In the genomic region with DNA sequence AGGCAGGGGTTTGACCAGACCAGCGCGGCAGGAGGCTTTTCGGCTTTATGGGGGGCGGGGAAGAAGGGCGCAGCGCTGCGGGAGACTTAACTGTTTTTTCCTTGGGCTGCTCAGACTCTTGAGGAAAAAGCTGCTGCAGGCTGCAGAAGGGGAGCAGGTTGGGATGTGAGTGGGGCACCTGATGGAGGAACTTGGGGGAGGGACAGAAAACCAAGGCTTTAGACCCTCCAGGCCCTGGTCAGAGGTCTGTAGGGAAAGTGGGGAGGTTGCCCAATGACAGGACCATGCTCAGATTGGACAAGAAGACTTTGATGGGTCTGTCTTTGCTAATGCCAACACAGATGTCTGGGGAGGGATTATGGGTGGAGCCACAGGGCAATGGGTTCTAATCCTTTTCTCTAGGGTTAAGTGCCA, we compare ENCODE assay signal across 9 mouse cellular contexts. TPM values are rescaled to one million over a fixed set of nuclear protein-coding genes. Genes with fewer than 3 reads are reported as not detected.
DNase-seq lines count a peak whose midpoint lies in the region; ATAC-seq and TF ChIP-seq lines count a peak whose summit lies in the region.
"Had no signal": no experiment of that assay in that cellular context is flagged by ENCODE, and none has a peak within 500 bp of the region (broad histone marks: within the 10 kb centered on the region; RNA-seq: fewer than 3 reads in every experiment).

No protein-coding gene starts in this region.

- H3K27me3 ChIP-seq in lung, embryonic 16.5 days (ENCODE audit: control insufficient read depth, insufficient read depth, low read depth, low read length): peaks cover 39% of the 10 kb centered on the region
- H3K27me3 ChIP-seq in forebrain, embryonic 16.5 days (replicated peaks; ENCODE audit: control insufficient read depth, insufficient read depth, low read length): peaks cover 9% of the 10 kb centered on the region

- intact Hi-C loops in left cerebral cortex, postnatal 4 days (cut with DNase I): no loop called here

- H3K9me3 ChIP-seq in lung, embryonic 16.5 days (ENCODE audit: control insufficient read depth, low read length): no peaks in the 10 kb centered on the region
- no peaks in the 10 kb centered on the region for H3K9me3 ChIP-seq in forebrain, embryonic 16.5 days (ENCODE audit: control insufficient read depth, low read length)

- 3% methylated on average over 7 of the region's 7 CpGs for WGBS in lung, embryonic 16.5 days
- 11% methylated on average over 7 of the region's 7 CpGs for WGBS in lung, adult 2 months
- WGBS in forebrain, embryonic 16.5 days: 4% methylated on average over 7 of the region's 7 CpGs
- WGBS in olfactory bulb, adult 2 months: 3% methylated on average over 7 of the region's 7 CpGs

- no peak for ATAC-seq in lung, embryonic 16.5 days (ENCODE audit: low read depth)
- ATAC-seq in forebrain, embryonic 16.5 days: no peak
- ATAC-seq in megakaryocyte progenitor cell, adult 5-6 weeks (replicated peaks; ENCODE audit: poor library complexity): no peak
- ATAC-seq in erythroid progenitor cell, adult 5-6 weeks (replicated peaks; ENCODE audit: low FRiP score, poor library complexity, severe bottlenecking): no peak

- H3K36me3 ChIP-seq in lung, embryonic 16.5 days (ENCODE audit: control insufficient read depth, insufficient read depth, low read length): no peaks in the 10 kb centered on the region
- no peaks in the 10 kb centered on the region for H3K36me3 ChIP-seq in forebrain, embryonic 16.5 days (ENCODE audit: control insufficient read depth, insufficient read depth)

- no peak for TF ChIP-seq POLR2A in lung, adult 2 months (IDR thresholded peaks at IDR 0.05; ENCODE audit: borderline replicate concordance, extremely low read depth, low read depth, low read length)
- no peak for TF ChIP-seq POLR2A in olfactory bulb, adult 2 months (IDR thresholded peaks at IDR 0.05; ENCODE audit: insufficient read depth, low read depth, low read length)

- no peak overlapping the region for H3K27ac ChIP-seq in lung, embryonic 16.5 days (ENCODE audit: low read length)
- H3K27ac ChIP-seq in forebrain, embryonic 16.5 days (ENCODE audit: low read length): no peak overlapping the region
- H3K27ac ChIP-seq in olfactory bulb, adult 2 months (ENCODE audit: insufficient read depth, low read depth, low read length): no peak overlapping the region; the same call in 1 of the 2 replicates

- no peak for DNase-seq in lung, adult 2 months
- DNase-seq in kidney, postnatal 14 days: peak; percentile 44
- DNase-seq in left cerebral cortex, postnatal 4 days: no peak

- no peak for TF ChIP-seq CTCF in lung, adult 2 months (IDR thresholded peaks at IDR 0.05; ENCODE audit: insufficient read depth, low read length)
- TF ChIP-seq CTCF in olfactory bulb, adult 2 months (IDR thresholded peaks at IDR 0.05; ENCODE audit: insufficient read depth, low read depth, low read length): no peak

- peak overlapping the region; percentile 79 for H3K4me2 ChIP-seq in lung, embryonic 16.5 days (ENCODE audit: low read depth, low read length)
- H3K4me2 ChIP-seq in forebrain, embryonic 16.5 days (ENCODE audit: low read length): peak overlapping the region; percentile 83

- peak overlapping the region; percentile 54 for H3K4me3 ChIP-seq in lung, embryonic 16.5 days (ENCODE audit: low read length)
- no peak overlapping the region for H3K4me3 ChIP-seq in lung, adult 2 months (replicated peaks; ENCODE audit: extremely low read depth, low read depth, low read length)
- H3K4me3 ChIP-seq in forebrain, embryonic 16.5 days (replicated peaks; ENCODE audit: low read length): peak overlapping the region; percentile 57
- peak overlapping the region; percentile 67 for H3K4me3 ChIP-seq in olfactory bulb, adult 2 months (ENCODE audit: insufficient read depth, low read depth, low read length)

- peak overlapping the region; percentile 64 for H3K9ac ChIP-seq in lung, embryonic 16.5 days (ENCODE audit: low read length)
- peak overlapping the region; percentile 61 for H3K9ac ChIP-seq in forebrain, embryonic 16.5 days (replicated peaks; ENCODE audit: low read depth, low read length)

- peaks cover 17% of the 10 kb centered on the region for H3K4me1 ChIP-seq in lung, embryonic 16.5 days (replicated peaks; ENCODE audit: control insufficient read depth, insufficient read depth, low read length)
- H3K4me1 ChIP-seq in lung, adult 2 months (ENCODE audit: control insufficient read depth, insufficient read depth, low read length): no peaks in the 10 kb centered on the region
- H3K4me1 ChIP-seq in forebrain, embryonic 16.5 days (replicated peaks; ENCODE audit: control insufficient read depth, insufficient read depth, low read length): peaks cover 22% of the 10 kb centered on the region
- H3K4me1 ChIP-seq in olfactory bulb, adult 2 months (ENCODE audit: control insufficient read depth, insufficient read depth, low read length): peaks cover 22% of the 10 kb centered on the region

RNA-seq across cellular contexts. Expression of gene AI854703, which starts 1.0 kb away (rescaled TPM):
- polyA plus RNA-seq in lung, embryonic 16.5 days (2015; fragmentation: Nextera tagmentation; extraction: Ambion mirVana): 0.41 and 0.57 TPM in 2 replicates
- polyA plus RNA-seq in lung, adult 2 months (2012; rRNA removed): 0.98 and 1.3 TPM in 2 replicates
- 11.7 and 17.5 TPM in 2 replicates for polyA plus RNA-seq in forebrain, embryonic 16.5 days (2015; fragmentation: Nextera tagmentation; extraction: Ambion mirVana)
- polyA plus RNA-seq in olfactory bulb, adult 2 months (2012; ENCODE audit: insufficient read depth, insufficient read length, low replicate concordance, missing spikeins): not detected in 2 replicates
- total RNA-seq in megakaryocyte progenitor cell, adult 5-6 weeks (2015): 0.07 and 0.64 TPM in 2 replicates
- 0.08 and 0.61 TPM in 2 replicates for total RNA-seq in megakaryocyte progenitor cell, adult 5-6 weeks (2017)
- total RNA-seq in left cerebral cortex, postnatal 4 days (2021): 10 to 100 TPM; 14.1 to 15.1 TPM
- total RNA-seq in erythroid progenitor cell, adult 5-6 weeks (2015; ENCODE audit: low replicate concordance): not detected in 2 replicates
- not detected in 2 replicates for total RNA-seq in erythroid progenitor cell, adult 5-6 weeks (2017; ENCODE audit: low replicate concordance)

RNA-seq across cellular contexts. Expression of gene Gimap8, which starts 19.5 kb away (rescaled TPM):
- polyA plus RNA-seq in lung, embryonic 16.5 days (2015; fragmentation: Nextera tagmentation; extraction: Ambion mirVana): 5.9 and 6.1 TPM in 2 replicates
- 11.4 and 15.2 TPM in 2 replicates for polyA plus RNA-seq in lung, adult 2 months (2012; rRNA removed)
- 0.52 and 0.56 TPM in 2 replicates for polyA plus RNA-seq in forebrain, embryonic 16.5 days (2015; fragmentation: Nextera tagmentation; extraction: Ambion mirVana)
- not detected in 2 replicates for polyA plus RNA-seq in olfactory bulb, adult 2 months (2012; ENCODE audit: insufficient read depth, insufficient read length, low replicate concordance, missing spikeins)
- 0.27 and 1.1 TPM in 2 replicates for total RNA-seq in megakaryocyte progenitor cell, adult 5-6 weeks (2015)
- total RNA-seq in megakaryocyte progenitor cell, adult 5-6 weeks (2017): 0.50 and 2.0 TPM in 2 replicates
- 1 to 10 TPM; 1.2 to 1.6 TPM for total RNA-seq in left cerebral cortex, postnatal 4 days (2021)
- 1.8 and 7.5 TPM in 2 replicates for total RNA-seq in erythroid progenitor cell, adult 5-6 weeks (2015; ENCODE audit: low replicate concordance)
- total RNA-seq in erythroid progenitor cell, adult 5-6 weeks (2017; ENCODE audit: low replicate concordance): 1.8 and 6.7 TPM in 2 replicates

RNA-seq across cellular contexts. Expression of gene Zfp775, which starts 25.7 kb away (rescaled TPM):
- polyA plus RNA-seq in lung, embryonic 16.5 days (2015; fragmentation: Nextera tagmentation; extraction: Ambion mirVana): 6.2 and 7.4 TPM in 2 replicates
- polyA plus RNA-seq in lung, adult 2 months (2012; rRNA removed): 6.7 and 7.2 TPM in 2 replicates
- polyA plus RNA-seq in forebrain, embryonic 16.5 days (2015; fragmentation: Nextera tagmentation; extraction: Ambion mirVana): 15.8 and 17.2 TPM in 2 replicates
- not detected in 2 replicates for polyA plus RNA-seq in olfactory bulb, adult 2 months (2012; ENCODE audit: insufficient read depth, insufficient read length, low replicate concordance, missing spikeins)
- 0.78 and 0.96 TPM in 2 replicates for total RNA-seq in megakaryocyte progenitor cell, adult 5-6 weeks (2015)
- 1.00 and 2.0 TPM in 2 replicates for total RNA-seq in megakaryocyte progenitor cell, adult 5-6 weeks (2017)
- total RNA-seq in left cerebral cortex, postnatal 4 days (2021): 10 to 100 TPM in 1 of 2 experiments, 1 to 10 TPM in 1; 9.8 to 10.5 TPM
- total RNA-seq in erythroid progenitor cell, adult 5-6 weeks (2015; ENCODE audit: low replicate concordance): not detected in 2 replicates
- total RNA-seq in erythroid progenitor cell, adult 5-6 weeks (2017; ENCODE audit: low replicate concordance): 0.15 TPM in 1 of 2 replicates, not detected in the other

RNA-seq across cellular contexts. Expression of gene Gm44965, which starts 33.8 kb away (rescaled TPM):
- not detected in 2 replicates for polyA plus RNA-seq in lung, embryonic 16.5 days (2015; fragmentation: Nextera tagmentation; extraction: Ambion mirVana)
- not detected in 2 replicates for polyA plus RNA-seq in lung, adult 2 months (2012; rRNA removed)
- polyA plus RNA-seq in forebrain, embryonic 16.5 days (2015; fragmentation: Nextera tagmentation; extraction: Ambion mirVana): not detected in 2 replicates
- not detected in 2 replicates for polyA plus RNA-seq in olfactory bulb, adult 2 months (2012; ENCODE audit: insufficient read depth, insufficient read length, low replicate concordance, missing spikeins)
- not detected in 2 replicates for total RNA-seq in megakaryocyte progenitor cell, adult 5-6 weeks (2015)
- total RNA-seq in megakaryocyte progenitor cell, adult 5-6 weeks (2017): not detected in 2 replicates
- total RNA-seq in left cerebral cortex, postnatal 4 days (2021): not detected
- total RNA-seq in erythroid progenitor cell, adult 5-6 weeks (2015; ENCODE audit: low replicate concordance): not detected in 2 replicates
- total RNA-seq in erythroid progenitor cell, adult 5-6 weeks (2017; ENCODE audit: low replicate concordance): not detected in 2 replicates
- total RNA-seq: adrenal gland, postnatal 36 days had no signal

RNA-seq across cellular contexts. Expression of gene Repin1, which starts 33.8 kb away (rescaled TPM):
- 30.5 and 32.3 TPM in 2 replicates for polyA plus RNA-seq in lung, embryonic 16.5 days (2015; fragmentation: Nextera tagmentation; extraction: Ambion mirVana)
- polyA plus RNA-seq in lung, adult 2 months (2012; rRNA removed): 34.2 and 42.7 TPM in 2 replicates
- polyA plus RNA-seq in forebrain, embryonic 16.5 days (2015; fragmentation: Nextera tagmentation; extraction: Ambion mirVana): 32.9 and 34.4 TPM in 2 replicates
- not detected in 2 replicates for polyA plus RNA-seq in olfactory bulb, adult 2 months (2012; ENCODE audit: insufficient read depth, insufficient read length, low replicate concordance, missing spikeins)
- 7.7 and 11.2 TPM in 2 replicates for total RNA-seq in megakaryocyte progenitor cell, adult 5-6 weeks (2015)
- total RNA-seq in megakaryocyte progenitor cell, adult 5-6 weeks (2017): 10.0 and 16.6 TPM in 2 replicates
- 10 to 100 TPM; 27.1 to 28.6 TPM for total RNA-seq in left cerebral cortex, postnatal 4 days (2021)
- total RNA-seq in erythroid progenitor cell, adult 5-6 weeks (2015; ENCODE audit: low replicate concordance): not detected in 2 replicates
- 0.77 and 1.7 TPM in 2 replicates for total RNA-seq in erythroid progenitor cell, adult 5-6 weeks (2017; ENCODE audit: low replicate concordance)
